Comparison of ENCODE assay signal across 12 mouse cellular contexts in genomic region chr7:115669207-115670004, GRCm38 (mm10).
DNase-seq lines count a peak whose midpoint lies in the region; ATAC-seq lines count a peak whose summit lies in the region.
"Had no signal": no experiment of that assay in that cellular context is flagged by ENCODE, and none has a peak within 500 bp of the region (broad histone marks: within the 10 kb centered on the region; RNA-seq: fewer than 3 reads in every experiment).

No protein-coding gene starts in this region.

- WGBS in forebrain, embryonic 12.5 days, result 36% methylated on average over 6 of the region's 6 CpGs
- WGBS in forebrain, embryonic 11.5 days, result 46% methylated on average over 6 of the region's 6 CpGs
- WGBS in embryonic facial prominence, embryonic 14.5 days, result 37% methylated on average over 6 of the region's 6 CpGs

- no peaks in the 10 kb centered on the region for H3K27me3 ChIP-seq in forebrain, embryonic 12.5 days
- no peaks in the 10 kb centered on the region for H3K27me3 ChIP-seq in forebrain, embryonic 11.5 days (ENCODE audit: control insufficient read depth, insufficient read depth, low read length)
- no peaks in the 10 kb centered on the region for H3K27me3 ChIP-seq in embryonic facial prominence, embryonic 14.5 days (replicated peaks; ENCODE audit: control insufficient read depth, insufficient read depth, low read length)

- H3K9me3 ChIP-seq in forebrain, embryonic 12.5 days, result no peaks in the 10 kb centered on the region
- no peaks in the 10 kb centered on the region for H3K9me3 ChIP-seq in forebrain, embryonic 11.5 days (ENCODE audit: control insufficient read depth, low read length)
- H3K9me3 ChIP-seq in embryonic facial prominence, embryonic 14.5 days (ENCODE audit: control insufficient read depth, low read length), result no peaks in the 10 kb centered on the region
- H3K9me3 ChIP-seq: embryonic facial prominence, embryonic 13.5 days had no signal

- H3K27ac ChIP-seq in forebrain, embryonic 12.5 days, result 0 out of 2 replicates have a peak overlapping the region, but pooled peaks have one; percentile 10
- H3K27ac ChIP-seq in forebrain, embryonic 11.5 days (ENCODE audit: low read depth, low read length), result no peak overlapping the region
- 0 out of 2 replicates have a peak overlapping the region, but pooled peaks have one; percentile 5 for H3K27ac ChIP-seq in embryonic facial prominence, embryonic 14.5 days (replicated peaks; ENCODE audit: low read depth, low read length)
- H3K27ac ChIP-seq: embryonic facial prominence, embryonic 13.5 days; macrophage had no signal

- H3K4me1 ChIP-seq in forebrain, embryonic 12.5 days, result peaks cover 41% of the 10 kb centered on the region
- peaks cover 22% of the 10 kb centered on the region for H3K4me1 ChIP-seq in forebrain, embryonic 11.5 days (replicated peaks; ENCODE audit: control insufficient read depth, insufficient read depth, low read length)
- peaks cover 21% of the 10 kb centered on the region for H3K4me1 ChIP-seq in embryonic facial prominence, embryonic 14.5 days (ENCODE audit: control insufficient read depth, insufficient read depth, low read length)

- H3K9ac ChIP-seq in forebrain, embryonic 12.5 days, result no peak overlapping the region
- H3K9ac ChIP-seq in forebrain, embryonic 11.5 days (ENCODE audit: low read length), result no peak overlapping the region
- no peak overlapping the region for H3K9ac ChIP-seq in embryonic facial prominence, embryonic 14.5 days (ENCODE audit: low read depth, low read length)
- H3K9ac ChIP-seq: embryonic facial prominence, embryonic 13.5 days had no signal

- no peak overlapping the region for H3K4me3 ChIP-seq in forebrain, embryonic 12.5 days (replicated peaks)
- H3K4me3 ChIP-seq in forebrain, embryonic 11.5 days (ENCODE audit: low read depth, low read length), result no peak overlapping the region
- H3K4me3 ChIP-seq in embryonic facial prominence, embryonic 14.5 days (ENCODE audit: low read depth, low read length), result no peak overlapping the region
- H3K4me3 ChIP-seq: embryonic facial prominence, embryonic 13.5 days had no signal

- no peaks in the 10 kb centered on the region for H3K36me3 ChIP-seq in forebrain, embryonic 12.5 days (replicated peaks)
- H3K36me3 ChIP-seq in forebrain, embryonic 11.5 days (ENCODE audit: control insufficient read depth, insufficient read depth, low read length), result no peaks in the 10 kb centered on the region
- no peaks in the 10 kb centered on the region for H3K36me3 ChIP-seq in embryonic facial prominence, embryonic 14.5 days (ENCODE audit: control insufficient read depth, insufficient read depth, low read length)
- H3K36me3 ChIP-seq: embryonic facial prominence, embryonic 13.5 days had no signal

- no peak for DNase-seq in forebrain, embryonic 11.5 days (ENCODE audit: low spot score)
- DNase-seq in layer of hippocampus, adult 9-11 months, result peak; percentile 20
- DNase-seq in layer of hippocampus, postnatal 25 days (ENCODE audit: extremely low spot score in 1 of 2, low spot score in 1 of 2), result no peak
- DNase-seq in embryonic facial prominence, embryonic 14.5 days (ENCODE audit: low spot score), result peak; percentile 62
- DNase-seq in lung, postnatal 25 days (ENCODE audit: low spot score), result peak; percentile 8
- DNase-seq in ovary, adult 18-20 months (ENCODE audit: low spot score), result no peak
- DNase-seq in cerebellum, postnatal 14 days, result no peak
- DNase-seq: right cerebral cortex, postnatal 25 days had no signal

- peak; percentile 20; the same call in 1 of the 2 replicates for ATAC-seq in forebrain, embryonic 12.5 days (ENCODE audit: low FRiP score)
- ATAC-seq in forebrain, embryonic 11.5 days (replicated peaks; ENCODE audit: low FRiP score), result no peak
- ATAC-seq in embryonic facial prominence, embryonic 14.5 days (ENCODE audit: low read depth), result 0 out of 2 replicates have a peak, but pooled peaks have one; percentile 12
- ATAC-seq: Patski had no signal

- H3K4me2 ChIP-seq in forebrain, embryonic 12.5 days, result no peak overlapping the region
- no peak overlapping the region for H3K4me2 ChIP-seq in forebrain, embryonic 11.5 days (ENCODE audit: low read depth, low read length, severe bottlenecking)
- no peak overlapping the region for H3K4me2 ChIP-seq in embryonic facial prominence, embryonic 14.5 days (ENCODE audit: low read depth, low read length)
- H3K4me2 ChIP-seq: embryonic facial prominence, embryonic 13.5 days had no signal

Comparison
In these comparisons a context has a peak if more than half of its experiments do, and no peak if none do; other contexts are left out.
1. DNase-seq: peak in layer of hippocampus, adult 9-11 months (single experiment), embryonic facial prominence, embryonic 14.5 days (single experiment) and lung, postnatal 25 days (single experiment); none in forebrain, embryonic 11.5 days (single experiment), layer of hippocampus, postnatal 25 days (0 of 2), ovary, adult 18-20 months (single experiment) and cerebellum, postnatal 14 days (0 of 2).